Mouse (Mus musculus) midbrain, postnatal 0 days (tissue): ENCODE results near the gene Maml3. TPM values are rescaled to one million over a fixed set of nuclear protein-coding genes. Genes with fewer than 3 reads are reported as not detected.

Source experiments
- ATAC-seq: fragments of 200-750 bp; cut with Nextera tagmentation; 2 replicates; pipeline ENCODE4 v1.8.0; 2017; ENCODE audit warnings: moderate number of reproducible peaks, mild to moderate bottlenecking, moderate TSS enrichment, moderate library complexity; ENCODE audit not compliant: low FRiP score
- DNase-seq: peaks from one replicate; pipeline ENCODE4 v3.0.0-alpha.2; 2015; ENCODE audit warnings: low spot score
- H3K27ac ChIP-seq: fragments of 300-500 bp; sonication (generic); 2 replicates; pipeline ENCODE4 v1.5.1; 2014; ENCODE audit warnings: low read depth, mild to moderate bottlenecking, low read length, mixed read lengths
- H3K27me3 ChIP-seq: fragments of 300-500 bp; sonication (generic); 2 replicates; pipeline ENCODE4 v1.6.1; 2014; ENCODE audit warnings: low read length, control low read depth, mixed read lengths; ENCODE audit not compliant: insufficient read depth
- H3K36me3 ChIP-seq: fragments of 300-500 bp; sonication (generic); 2 replicates; pipeline ENCODE4 v1.6.1; 2014; ENCODE audit warnings: low read length, control low read depth, mixed read lengths; ENCODE audit not compliant: insufficient read depth
- H3K4me1 ChIP-seq: fragments of 300-500 bp; sonication (generic); 2 replicates; pipeline ENCODE4 v1.6.1; 2014; ENCODE audit warnings: mild to moderate bottlenecking, control low read depth, antibody characterized with exemption, low read length, mixed read lengths; ENCODE audit not compliant: insufficient read depth
- H3K4me2 ChIP-seq: fragments of 300-500 bp; sonication (generic); 2 replicates; pipeline ENCODE4 v1.6.1; 2014; ENCODE audit warnings: low read depth, mild to moderate bottlenecking, low read length, mixed read lengths; ENCODE audit not compliant: poor library complexity, severe bottlenecking
- H3K4me3 ChIP-seq: fragments of 300-500 bp; sonication (generic); 2 replicates; pipeline ENCODE4 v1.5.1; 2014; ENCODE audit warnings: low read depth, mild to moderate bottlenecking, low read length, moderate library complexity
- H3K9ac ChIP-seq: fragments of 300-500 bp; sonication (generic); replicated peaks from 2 replicates; pipeline ENCODE4 v1.6.1; 2014; ENCODE audit warnings: mild to moderate bottlenecking, low read length, moderate library complexity, mixed read lengths; ENCODE audit not compliant: poor library complexity, severe bottlenecking
- H3K9me3 ChIP-seq: fragments of 300-500 bp; sonication (generic); 2 replicates; pipeline ENCODE4 v1.6.1; 2016; ENCODE audit warnings: low read length, control low read depth
- CTCF ChIP-seq: IDR thresholded peaks from 2 replicates; pipeline ENCODE4 v1.5.1; 2016; ENCODE audit warnings: antibody characterized with exemption, mild to moderate bottlenecking
- WGBS: fragments of 180-500 bp; shearing (Covaris S2); extraction: QIAGEN DNeasy Blood & Tissue Kit; methylation state at CpG from one replicate; pipeline ENCODE4 v1.1.7; 2014; 5-methylcytosine and 5-hydroxymethylcytosine counted together
- polyA plus RNA-seq: library from polyadenylated mRNA; unstranded; fragments of >200 nt; fragmentation: Nextera tagmentation; extraction: Ambion mirVana; gene quantifications from 2 replicates; pipeline ENCODE4 v1.2.1, GENCODE M21; 2015
- total RNA-seq: library from RNA; depleted of rRNA; stranded (reverse); fragments of >200 nt; gene quantifications from 2 replicates; pipeline ENCODE4 v1.2.3, GENCODE M21; 2014

The Maml3 gene
- total and polyA plus RNA-seq, 2 experiments from 2014 or later: 3.9 to 20.2 TPM

GRCm38 (mm10) chr3:51963891-51964593, 140.8 kb downstream of the Maml3 start:
- Histone ChIP-seq H3K4me2 (peak overlapping the region; percentile 36), H3K9ac (0 out of 2 replicates have a peak overlapping the region, but pooled peaks have one; percentile 33), H3K4me1 (peaks cover 17% of the 10 kb centered on the region), H3K27me3 (no peaks in the 10 kb centered on the region), H3K36me3 (no peaks in the 10 kb centered on the region), H3K27ac (peak overlapping the region; percentile 82), H3K4me3 (no peak overlapping the region), H3K9me3 (no peaks in the 10 kb centered on the region)
- ATAC-seq (peak; percentile 84), DNase-seq (peak; percentile 39)
- TF ChIP-seq CTCF: no peak
- WGBS: 4% methylated on average over 4 of the region's 4 CpGs

GRCm38 (mm10) chr3:51963151-51963791, 141.6 kb downstream of the Maml3 start:
- Histone ChIP-seq H3K27me3 (no peaks in the 10 kb centered on the region), H3K4me1 (peaks cover 17% of the 10 kb centered on the region), H3K4me3 (no peak overlapping the region), H3K9ac (0 out of 2 replicates have a peak overlapping the region, but pooled peaks have one; percentile 24), H3K36me3 (no peaks in the 10 kb centered on the region), H3K9me3 (no peaks in the 10 kb centered on the region), H3K4me2 (0 out of 2 replicates have a peak overlapping the region, but pooled peaks have one; percentile 15), H3K27ac (peak overlapping the region; percentile 82)
- no peak for TF ChIP-seq CTCF
- DNase-seq (peak; percentile 73), ATAC-seq (0 out of 2 replicates have a peak, but pooled peaks have one; percentile 25)
- 41% methylated on average over 9 of the region's 9 CpGs for WGBS

- Histone ChIP-seq H3K4me3 (no peak overlapping the region), H3K27me3 (no peaks in the 10 kb centered on the region), H3K27ac (no peak overlapping the region), H3K9ac (no peak overlapping the region), H3K36me3 (no peaks in the 10 kb centered on the region), H3K9me3 (no peaks in the 10 kb centered on the region), H3K4me1 (peaks cover 11% of the 10 kb centered on the region), H3K4me2 (no peak overlapping the region)
- TF ChIP-seq CTCF: no peak
- ATAC-seq (no peak), DNase-seq (no peak)
- WGBS: 94% methylated on average over 2 of the region's 2 CpGs
Observed at GRCm38 (mm10) chr3:51958751-51959150, 146.1 kb downstream of the Maml3 start.

GRCm38 (mm10) chr3:51954441-51954840, 150.4 kb downstream of the Maml3 start:
- Histone ChIP-seq H3K27me3 (no peaks in the 10 kb centered on the region), H3K4me3 (no peak overlapping the region), H3K9ac (no peak overlapping the region), H3K36me3 (no peaks in the 10 kb centered on the region), H3K9me3 (no peaks in the 10 kb centered on the region), H3K4me2 (no peak overlapping the region), H3K4me1 (no peaks in the 10 kb centered on the region), H3K27ac (no peak overlapping the region)
- ATAC-seq (no peak), DNase-seq (no peak)
- WGBS: 70% methylated on average over 4 of the region's 4 CpGs
- no peak for TF ChIP-seq CTCF

- Histone ChIP-seq H3K4me3 (no peak overlapping the region), H3K9ac (no peak overlapping the region), H3K27ac (no peak overlapping the region), H3K27me3 (no peaks in the 10 kb centered on the region), H3K4me2 (no peak overlapping the region), H3K9me3 (no peaks in the 10 kb centered on the region), H3K36me3 (no peaks in the 10 kb centered on the region), H3K4me1 (no peaks in the 10 kb centered on the region)
- TF ChIP-seq CTCF: no peak
- ATAC-seq (no peak), DNase-seq (no peak)
- WGBS: 74% methylated on average over 11 of the region's 11 CpGs
Observed at GRCm38 (mm10) chr3:51953927-51954326, 150.9 kb downstream of the Maml3 start.
